Mouse (Mus musculus) effector memory CD4-positive, alpha-beta T cell, adult 5 months (primary cell): ENCODE data around the gene Vmn1r59. TPM values are rescaled to one million over a fixed set of nuclear protein-coding genes. Genes with fewer than 3 reads are reported as not detected.

ENCODE experiments used
- polyA plus RNA-seq: library from polyadenylated mRNA; unstranded; fragments of 100-300 nt; shearing (Covaris generic); gene quantifications from one replicate; pipeline ENCODE4 v1.2.1, GENCODE M21; 2017

Vmn1r59 gene
- 0.16 TPM for polyA plus RNA-seq

DNA sequence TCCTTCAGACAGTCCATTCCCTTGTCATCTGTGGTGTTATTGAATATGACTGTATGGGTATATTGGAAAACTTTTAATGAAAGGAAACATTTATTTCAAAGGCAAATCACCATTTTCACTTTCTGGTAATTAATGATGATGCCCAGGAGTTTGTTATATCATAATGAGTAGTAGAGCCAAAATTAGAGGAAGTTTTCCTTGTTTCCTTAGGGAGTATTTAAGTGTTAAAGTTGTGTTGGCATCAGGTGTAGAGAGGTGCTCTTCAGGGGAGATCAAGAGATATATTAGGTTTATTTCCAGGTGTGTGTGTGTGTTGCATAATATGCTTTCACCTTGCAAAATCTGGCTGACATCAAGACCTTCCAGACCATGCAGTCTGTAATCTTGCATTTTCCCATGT lies at the start of gene Vmn1r59:
Gene Vmn1r59 (minus strand): TSS at position 101 of the 400 bp plus-strand sequence.

DNA sequence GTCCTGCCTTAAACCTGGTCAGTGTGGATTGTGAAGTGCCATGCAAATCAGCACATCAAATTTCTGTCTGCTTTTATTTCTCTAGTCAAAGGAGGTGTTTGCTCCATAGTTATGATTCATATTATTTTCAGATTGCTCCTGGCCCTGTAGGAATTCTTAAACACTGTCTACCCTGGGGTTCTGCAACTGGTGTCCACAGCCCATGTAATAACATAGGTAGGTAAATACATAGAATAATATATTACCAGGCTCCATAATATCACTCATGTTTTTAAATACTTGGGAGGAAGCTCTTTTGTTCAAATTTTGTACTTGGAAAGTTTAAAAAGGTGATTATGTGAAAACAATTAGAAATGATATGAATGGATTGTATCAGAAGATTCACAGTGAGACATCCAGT lies 37.3 kb upstream of the Vmn1r59 start, which contains the start of gene Vmn2r28:
Gene Vmn2r28 (minus strand): TSS at position 101 of the 400 bp plus-strand sequence.

DNA sequence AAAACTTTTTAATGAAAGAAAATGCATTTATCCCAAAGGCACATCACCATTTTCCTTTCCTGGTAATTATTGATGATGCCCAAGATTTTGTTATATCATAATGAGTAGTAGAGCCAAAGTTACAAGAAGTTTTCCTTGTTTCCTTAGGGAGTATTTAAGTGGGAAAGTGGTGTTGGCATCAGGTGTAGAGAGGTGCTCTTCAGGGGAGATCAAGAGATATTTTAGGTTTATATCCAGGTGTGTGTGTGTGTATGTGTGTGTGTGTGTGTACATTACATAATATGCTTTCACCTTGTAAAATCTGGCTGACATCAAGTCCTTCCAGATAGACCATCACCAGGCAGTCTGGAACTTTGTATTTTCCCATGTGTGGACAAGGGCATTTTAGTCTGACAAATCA lies 43.3 kb downstream of the Vmn1r59 start, which contains the start of gene Vmn1r58:
Gene Vmn1r58 (minus strand): TSS at position 101 of the 400 bp plus-strand sequence.

Other genes with a start within 250 kb of the Vmn1r59 start
- not detected for gene Vmn1r57, start 238.3 kb downstream of the Vmn1r59 start, polyA plus RNA-seq
- not detected for gene Gm5065, start 106.2 kb downstream of the Vmn1r59 start, polyA plus RNA-seq
- gene Nlrp2, start 105.7 kb downstream of the Vmn1r59 start, polyA plus RNA-seq, result 0.11 TPM
- gene Vmn1r58, start 43.4 kb downstream of the Vmn1r59 start, polyA plus RNA-seq, result not detected
- gene Vmn2r28, start 37.2 kb upstream of the Vmn1r59 start, polyA plus RNA-seq, result not detected
- 0.21 TPM for gene Vmn1r60, start 90.5 kb upstream of the Vmn1r59 start, polyA plus RNA-seq
- 0.07 TPM for gene Vmn1r61, start 156.5 kb upstream of the Vmn1r59 start, polyA plus RNA-seq
- gene Vmn1r62, start 216.9 kb upstream of the Vmn1r59 start, polyA plus RNA-seq, result 0.20 TPM